Mouse (Mus musculus): ENCODE data around the gene Tyw5. TPM values are rescaled to one million over a fixed set of nuclear protein-coding genes. Genes with fewer than 3 reads are reported as not detected.

The Tyw5 gene
- polyA plus RNA-seq (2014; fragmentation: Nextera tagmentation; extraction: Ambion mirVana), result 26.0 and 29.2 TPM in 2 replicates

- peak within 1 kb of the TSS; percentile 78 for H3K27ac ChIP-seq (replicated peaks; ENCODE audit: low read depth, low read length)
- WGBS, result under 1% methylated on average over 71 of the region's 72 CpGs
- no peaks in the 10 kb centered on the region for H3K36me3 ChIP-seq (ENCODE audit: control insufficient read depth, insufficient read depth, low read length)
- H3K27me3 ChIP-seq (ENCODE audit: control insufficient read depth, insufficient read depth, low read length), result no peaks in the 10 kb centered on the region
- peaks cover 12% of the 10 kb centered on the region; the same call in 1 of the 2 replicates for H3K4me1 ChIP-seq (ENCODE audit: control insufficient read depth, insufficient read depth, low read length)
- H3K4me3 ChIP-seq (ENCODE audit: low read depth, low read length), result peak within 1 kb of the TSS; percentile 64
- ATAC-seq (ENCODE audit: insufficient number of reproducible peaks, low FRiP score, low TSS enrichment, low read depth) (peak; percentile 91), DNase-seq (ENCODE audit: low spot score) (peak; percentile 88)
- peak within 1 kb of the TSS; percentile 96 for H3K9ac ChIP-seq (ENCODE audit: low read length)
- H3K4me2 ChIP-seq (ENCODE audit: low read depth, severe bottlenecking), result peak within 1 kb of the TSS; percentile 69
- H3K9me3 ChIP-seq (ENCODE audit: control insufficient read depth, low read length), result no peaks in the 10 kb centered on the region
These were observed at the start of gene Tyw5, which contains the start of gene Maip1 for GRCm38 (mm10) chr1:57406187-57407151. Gene Tyw5, minus strand, starts transcription at chr1:57407101. Gene Maip1, plus strand, starts transcription at chr1:57406328.

GRCm38 (mm10) chr1:57450241-57450640 lies 43.3 kb upstream of the Tyw5 start:
- Histone ChIP-seq H3K4me1 (ENCODE audit: control insufficient read depth, insufficient read depth, low read length) (no peaks in the 10 kb centered on the region), H3K36me3 (ENCODE audit: control insufficient read depth, insufficient read depth, low read length) (no peaks in the 10 kb centered on the region), H3K27ac (replicated peaks; ENCODE audit: low read depth, low read length) (no peak overlapping the region), H3K9me3 (ENCODE audit: control insufficient read depth, low read length) (no peaks in the 10 kb centered on the region), H3K9ac (ENCODE audit: low read length) (no peak overlapping the region), H3K27me3 (ENCODE audit: control insufficient read depth, insufficient read depth, low read length) (no peaks in the 10 kb centered on the region), H3K4me2 (ENCODE audit: low read depth, severe bottlenecking) (no peak overlapping the region), H3K4me3 (ENCODE audit: low read depth, low read length) (no peak overlapping the region)
- no peak for DNase-seq (ENCODE audit: low spot score)
- WGBS, result 92% methylated on average over 1 of the region's 1 CpGs
- ATAC-seq (ENCODE audit: insufficient number of reproducible peaks, low FRiP score, low TSS enrichment, low read depth), result no peak

DNA sequence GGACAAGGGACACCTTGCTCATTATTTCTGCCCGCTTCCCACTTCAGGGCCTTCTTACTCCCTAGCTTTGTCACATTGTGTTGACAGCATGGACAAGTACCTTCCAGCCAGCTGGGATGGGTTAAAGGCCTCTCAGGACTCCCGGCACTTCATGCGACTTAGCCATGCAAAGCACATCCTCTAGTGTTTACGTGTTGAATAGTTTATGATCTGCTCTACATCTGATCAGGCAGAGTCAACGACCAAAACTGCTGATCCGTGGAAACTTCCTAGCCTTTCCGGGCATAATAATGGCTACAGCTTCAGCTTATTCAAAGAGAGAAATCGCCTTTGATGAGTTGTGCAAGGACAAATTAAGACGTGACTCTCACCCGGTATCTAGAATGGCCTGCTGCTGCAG lies 38.8 kb upstream of the Tyw5 start:
- H3K27ac ChIP-seq (replicated peaks; ENCODE audit: low read depth, low read length), result no peak overlapping the region
- H3K4me1 ChIP-seq (ENCODE audit: control insufficient read depth, insufficient read depth, low read length), result peaks cover 5% of the 10 kb centered on the region; the same call in 1 of the 2 replicates
- no peaks in the 10 kb centered on the region for H3K9me3 ChIP-seq (ENCODE audit: control insufficient read depth, low read length)
- H3K4me3 ChIP-seq (ENCODE audit: low read depth, low read length), result no peak overlapping the region
- H3K9ac ChIP-seq (ENCODE audit: low read length), result no peak overlapping the region
- no peaks in the 10 kb centered on the region for H3K36me3 ChIP-seq (ENCODE audit: control insufficient read depth, insufficient read depth, low read length)
- DNase-seq (ENCODE audit: low spot score), result no peak
- H3K27me3 ChIP-seq (ENCODE audit: control insufficient read depth, insufficient read depth, low read length), result no peaks in the 10 kb centered on the region
- no peak for ATAC-seq (ENCODE audit: insufficient number of reproducible peaks, low FRiP score, low TSS enrichment, low read depth)
- H3K4me2 ChIP-seq (ENCODE audit: low read depth, severe bottlenecking), result no peak overlapping the region
- 79% methylated on average over 10 of the region's 10 CpGs for WGBS

DNA sequence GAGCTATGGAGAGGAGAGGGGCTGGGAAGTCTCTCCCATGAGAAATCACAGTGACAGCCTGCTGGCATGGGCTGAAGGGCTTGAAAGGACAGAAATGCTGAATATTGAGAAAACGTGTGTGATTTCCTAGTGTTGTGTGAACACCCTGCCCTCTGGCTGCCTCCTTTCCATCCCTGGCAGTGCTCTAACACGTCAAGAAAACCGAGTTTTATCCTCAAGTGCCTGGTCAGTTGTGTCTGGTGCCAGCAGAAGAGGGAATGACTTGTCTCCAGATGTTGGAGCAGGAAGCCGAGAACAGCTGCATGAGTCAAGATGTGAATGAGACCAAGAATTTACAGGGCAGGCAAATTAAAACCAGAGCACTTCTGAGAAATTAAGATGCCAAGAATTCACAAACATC lies 33.9 kb upstream of the Tyw5 start:
- ATAC-seq (ENCODE audit: insufficient number of reproducible peaks, low FRiP score, low TSS enrichment, low read depth) (no peak), DNase-seq (ENCODE audit: low spot score) (peak; percentile 40)
- Histone ChIP-seq H3K4me1 (ENCODE audit: control insufficient read depth, insufficient read depth, low read length) (peaks cover 10% of the 10 kb centered on the region), H3K4me3 (ENCODE audit: low read depth, low read length) (no peak overlapping the region), H3K9ac (ENCODE audit: low read length) (no peak overlapping the region), H3K4me2 (ENCODE audit: low read depth, severe bottlenecking) (no peak overlapping the region), H3K9me3 (ENCODE audit: control insufficient read depth, low read length) (no peaks in the 10 kb centered on the region), H3K27ac (replicated peaks; ENCODE audit: low read depth, low read length) (no peak overlapping the region), H3K27me3 (ENCODE audit: control insufficient read depth, insufficient read depth, low read length) (no peaks in the 10 kb centered on the region), H3K36me3 (ENCODE audit: control insufficient read depth, insufficient read depth, low read length) (no peaks in the 10 kb centered on the region)
- WGBS, result 16% methylated on average over 4 of the region's 4 CpGs

GRCm38 (mm10) chr1:57439026-57439425 lies 32.1 kb upstream of the Tyw5 start:
- H3K9ac ChIP-seq (ENCODE audit: low read length), result no peak overlapping the region
- DNase-seq (ENCODE audit: low spot score) (no peak), ATAC-seq (ENCODE audit: insufficient number of reproducible peaks, low FRiP score, low TSS enrichment, low read depth) (no peak)
- no peaks in the 10 kb centered on the region for H3K36me3 ChIP-seq (ENCODE audit: control insufficient read depth, insufficient read depth, low read length)
- peaks cover 10% of the 10 kb centered on the region for H3K4me1 ChIP-seq (ENCODE audit: control insufficient read depth, insufficient read depth, low read length)
- H3K27me3 ChIP-seq (ENCODE audit: control insufficient read depth, insufficient read depth, low read length), result no peaks in the 10 kb centered on the region
- no peaks in the 10 kb centered on the region for H3K9me3 ChIP-seq (ENCODE audit: control insufficient read depth, low read length)
- H3K4me2 ChIP-seq (ENCODE audit: low read depth, severe bottlenecking), result no peak overlapping the region
- WGBS, result 84% methylated on average over 6 of the region's 6 CpGs
- no peak overlapping the region for H3K4me3 ChIP-seq (ENCODE audit: low read depth, low read length)
- H3K27ac ChIP-seq (replicated peaks; ENCODE audit: low read depth, low read length), result no peak overlapping the region

GRCm38 (mm10) chr1:57436954-57437353 lies 30.1 kb upstream of the Tyw5 start:
- peak overlapping the region; percentile 1 for H3K27ac ChIP-seq (replicated peaks; ENCODE audit: low read depth, low read length)
- ATAC-seq (ENCODE audit: insufficient number of reproducible peaks, low FRiP score, low TSS enrichment, low read depth) (no peak), DNase-seq (ENCODE audit: low spot score) (peak; percentile 38)
- no peak overlapping the region for H3K4me3 ChIP-seq (ENCODE audit: low read depth, low read length)
- 36% methylated on average over 9 of the region's 9 CpGs for WGBS
- H3K4me1 ChIP-seq (ENCODE audit: control insufficient read depth, insufficient read depth, low read length), result peaks cover 10% of the 10 kb centered on the region
- no peaks in the 10 kb centered on the region for H3K36me3 ChIP-seq (ENCODE audit: control insufficient read depth, insufficient read depth, low read length)
- no peaks in the 10 kb centered on the region for H3K9me3 ChIP-seq (ENCODE audit: control insufficient read depth, low read length)
- no peaks in the 10 kb centered on the region for H3K27me3 ChIP-seq (ENCODE audit: control insufficient read depth, insufficient read depth, low read length)
- 0 out of 2 replicates have a peak overlapping the region, but pooled peaks have one; percentile 1 for H3K4me2 ChIP-seq (ENCODE audit: low read depth, severe bottlenecking)
- 0 out of 2 replicates have a peak overlapping the region, but pooled peaks have one; percentile 32 for H3K9ac ChIP-seq (ENCODE audit: low read length)

DNA sequence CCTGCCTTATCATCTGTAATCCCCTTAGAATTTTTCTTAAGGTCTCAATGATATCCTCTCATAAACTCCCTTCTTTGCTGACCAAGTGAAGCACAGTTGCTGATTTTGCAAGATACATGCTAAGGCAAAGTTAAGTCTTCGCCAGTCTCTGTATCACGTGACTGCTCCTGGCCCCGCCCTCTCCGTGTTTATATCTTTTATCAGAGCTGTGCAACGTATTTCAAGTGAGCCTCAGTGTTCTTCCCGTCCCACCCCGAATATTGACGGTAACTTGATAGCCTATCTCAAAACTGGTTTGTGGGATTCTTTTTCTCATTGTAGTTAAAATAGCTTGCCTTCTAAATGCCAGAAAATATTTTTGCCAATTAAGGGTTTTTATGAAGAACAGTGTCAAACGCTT lies 29.5 kb upstream of the Tyw5 start:
- 0 out of 2 replicates have a peak overlapping the region, but pooled peaks have one; percentile 1 for H3K4me2 ChIP-seq (ENCODE audit: low read depth, severe bottlenecking)
- H3K4me1 ChIP-seq (ENCODE audit: control insufficient read depth, insufficient read depth, low read length), result peaks cover 10% of the 10 kb centered on the region
- ATAC-seq (ENCODE audit: insufficient number of reproducible peaks, low FRiP score, low TSS enrichment, low read depth) (no peak), DNase-seq (ENCODE audit: low spot score) (peak; percentile 20)
- peak overlapping the region; percentile 1; the same call in 1 of the 2 replicates for H3K27ac ChIP-seq (replicated peaks; ENCODE audit: low read depth, low read length)
- no peak overlapping the region for H3K9ac ChIP-seq (ENCODE audit: low read length)
- H3K4me3 ChIP-seq (ENCODE audit: low read depth, low read length), result no peak overlapping the region
- no peaks in the 10 kb centered on the region for H3K9me3 ChIP-seq (ENCODE audit: control insufficient read depth, low read length)
- WGBS, result 68% methylated on average over 9 of the region's 9 CpGs
- no peaks in the 10 kb centered on the region for H3K27me3 ChIP-seq (ENCODE audit: control insufficient read depth, insufficient read depth, low read length)
- no peaks in the 10 kb centered on the region for H3K36me3 ChIP-seq (ENCODE audit: control insufficient read depth, insufficient read depth, low read length)

DNA sequence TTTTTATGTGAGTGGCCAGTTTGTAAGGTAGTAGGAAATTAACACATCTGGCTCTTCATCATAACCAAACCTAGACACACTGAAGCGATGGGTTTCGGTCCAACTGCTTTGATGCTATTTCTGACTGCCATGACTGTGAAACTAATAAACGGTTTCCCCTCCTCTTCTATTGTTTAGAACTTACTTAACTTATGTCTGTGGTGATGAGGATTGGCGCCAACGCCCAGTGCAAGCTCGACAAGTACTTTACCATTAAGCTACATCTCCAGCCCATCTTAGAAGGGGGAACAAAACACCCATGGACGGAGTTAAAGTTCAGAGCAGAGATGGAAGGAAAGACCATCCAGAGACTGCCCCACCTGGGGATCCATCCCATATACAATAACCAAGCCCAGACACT lies 26.2 kb upstream of the Tyw5 start:
- 91% methylated on average over 7 of the region's 7 CpGs for WGBS
- ATAC-seq (ENCODE audit: insufficient number of reproducible peaks, low FRiP score, low TSS enrichment, low read depth) (no peak), DNase-seq (ENCODE audit: low spot score) (no peak)
- Histone ChIP-seq H3K27me3 (ENCODE audit: control insufficient read depth, insufficient read depth, low read length) (no peaks in the 10 kb centered on the region), H3K9me3 (ENCODE audit: control insufficient read depth, low read length) (no peaks in the 10 kb centered on the region), H3K27ac (replicated peaks; ENCODE audit: low read depth, low read length) (no peak overlapping the region), H3K4me1 (ENCODE audit: control insufficient read depth, insufficient read depth, low read length) (peaks cover 7% of the 10 kb centered on the region; the same call in 1 of the 2 replicates), H3K9ac (ENCODE audit: low read length) (no peak overlapping the region), H3K4me3 (ENCODE audit: low read depth, low read length) (no peak overlapping the region), H3K4me2 (ENCODE audit: low read depth, severe bottlenecking) (no peak overlapping the region), H3K36me3 (ENCODE audit: control insufficient read depth, insufficient read depth, low read length) (no peaks in the 10 kb centered on the region)

Data from limb, embryonic 11.5 days (tissue).